Mouse (Mus musculus) retina, postnatal 7 days (tissue): Measurements from ENCODE around the gene Prdm15.
A peak's percentile ranks its signal among the peaks of the same experiment; 100 is the strongest.

ENCODE experiments used
- DNase-seq: peaks from one replicate; pipeline ENCODE4 v3.0.0-alpha.2; 2012; ENCODE audit warnings: low read depth, low spot score

Gene Prdm15

GRCm38 (mm10) chr16:97851741-97852319 lies at the start of gene Prdm15:
Gene Prdm15 (minus strand): TSS chr16:97851850.
- DNase-seq: peak; percentile 59

DNA sequence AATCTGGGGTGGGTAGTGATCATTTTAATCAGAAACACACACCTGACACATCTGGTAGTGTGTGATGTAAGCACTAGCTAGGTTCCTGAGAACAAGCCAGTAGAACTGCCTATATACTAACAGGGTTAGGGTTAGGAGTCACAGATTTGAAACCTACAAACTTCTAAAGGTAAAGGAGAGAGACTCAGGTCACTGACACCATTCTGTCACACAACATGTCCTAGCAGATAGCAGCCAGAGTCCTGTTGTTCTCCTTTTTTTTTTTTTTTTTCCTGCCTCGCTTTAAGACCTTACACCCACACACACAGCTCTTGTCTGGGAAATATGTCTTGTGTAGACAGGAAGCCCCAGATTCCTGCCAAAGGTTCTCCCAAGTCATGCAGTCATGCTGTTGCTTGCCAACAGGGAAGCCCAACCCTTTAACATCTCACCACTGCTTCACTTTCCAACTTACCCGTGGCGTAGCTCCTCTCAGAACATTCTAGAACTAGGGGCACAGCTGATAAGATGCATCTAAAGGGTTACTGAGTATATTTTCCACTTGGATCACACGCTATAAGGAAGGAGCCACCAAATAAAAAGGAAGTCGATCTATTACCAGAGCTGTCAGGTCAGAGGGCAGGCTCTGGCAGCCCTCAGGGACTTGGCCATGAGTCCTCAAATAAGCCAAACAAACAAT lies 45.8 kb upstream of the Prdm15 start:
- no peak for DNase-seq

- no peak for DNase-seq
Measured at GRCm38 (mm10) chr16:97887762-97888161, 36.1 kb upstream of the Prdm15 start.

DNA sequence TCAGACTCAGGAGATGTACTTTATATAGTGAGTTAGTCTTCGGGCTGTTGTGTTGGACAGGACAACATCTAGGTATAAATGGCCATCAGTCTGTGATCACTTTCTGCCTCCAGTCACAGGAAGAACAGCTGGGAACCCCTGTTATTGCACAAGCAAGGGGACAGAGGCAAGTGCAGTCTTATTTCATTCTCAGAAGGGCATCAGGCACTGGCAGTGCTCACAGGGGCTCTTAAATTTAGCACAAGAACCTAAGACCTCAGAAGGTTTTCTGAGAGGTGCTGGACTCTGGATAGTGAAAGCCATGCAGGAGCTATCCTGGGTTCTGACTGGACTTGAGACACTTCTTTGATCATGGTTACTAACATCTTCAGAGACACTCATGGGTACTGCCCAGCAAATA lies 32.0 kb upstream of the Prdm15 start:
- DNase-seq: no peak

GRCm38 (mm10) chr16:97882891-97883290 lies 31.2 kb upstream of the Prdm15 start:
- no peak for DNase-seq

DNA sequence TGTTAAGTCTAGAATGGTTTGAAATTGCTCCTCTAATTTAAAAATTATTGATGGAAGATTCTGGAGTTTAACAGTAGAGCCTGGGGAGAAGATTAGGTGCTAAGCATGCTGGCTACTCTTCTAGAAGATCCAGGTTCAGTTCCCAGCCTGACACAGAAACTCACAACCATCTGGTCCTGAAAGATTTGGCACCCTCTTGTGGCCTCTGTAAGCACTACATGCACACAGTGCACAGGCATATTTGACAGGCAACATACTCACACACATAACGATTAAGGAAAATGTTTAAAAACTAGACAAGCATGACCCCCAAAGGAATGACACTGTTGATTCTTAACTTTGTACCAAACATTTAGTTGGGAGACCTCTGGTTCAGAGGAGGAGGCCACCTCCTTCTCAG lies 27.5 kb upstream of the Prdm15 start:
- DNase-seq: peak; percentile 30

GRCm38 (mm10) chr16:97877502-97877901 lies 25.9 kb upstream of the Prdm15 start:
- no peak for DNase-seq

GRCm38 (mm10) chr16:97875101-97875500 lies 23.5 kb upstream of the Prdm15 start:
- no peak for DNase-seq

GRCm38 (mm10) chr16:97874376-97874775 lies 22.7 kb upstream of the Prdm15 start:
- no peak for DNase-seq

DNA sequence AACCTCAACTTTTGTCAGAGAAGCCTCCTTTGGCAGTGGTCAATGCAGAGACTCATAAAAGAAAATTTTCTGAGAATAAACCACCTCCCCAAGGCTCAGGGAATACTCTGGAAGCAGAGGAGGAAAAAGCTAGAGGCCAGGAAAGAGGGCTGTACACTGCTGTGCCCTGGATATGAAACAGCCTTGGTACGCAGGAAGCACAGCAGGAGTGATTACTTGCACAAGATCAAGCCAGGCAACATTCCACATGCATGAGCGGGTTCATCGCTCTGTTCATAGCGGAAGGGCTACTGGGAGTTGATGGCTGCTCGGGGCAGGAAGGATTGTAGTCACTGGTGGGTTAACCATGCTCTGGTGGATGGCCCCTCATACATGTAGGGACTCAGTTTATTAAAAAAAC lies 21.0 kb upstream of the Prdm15 start:
- DNase-seq: no peak

DNA sequence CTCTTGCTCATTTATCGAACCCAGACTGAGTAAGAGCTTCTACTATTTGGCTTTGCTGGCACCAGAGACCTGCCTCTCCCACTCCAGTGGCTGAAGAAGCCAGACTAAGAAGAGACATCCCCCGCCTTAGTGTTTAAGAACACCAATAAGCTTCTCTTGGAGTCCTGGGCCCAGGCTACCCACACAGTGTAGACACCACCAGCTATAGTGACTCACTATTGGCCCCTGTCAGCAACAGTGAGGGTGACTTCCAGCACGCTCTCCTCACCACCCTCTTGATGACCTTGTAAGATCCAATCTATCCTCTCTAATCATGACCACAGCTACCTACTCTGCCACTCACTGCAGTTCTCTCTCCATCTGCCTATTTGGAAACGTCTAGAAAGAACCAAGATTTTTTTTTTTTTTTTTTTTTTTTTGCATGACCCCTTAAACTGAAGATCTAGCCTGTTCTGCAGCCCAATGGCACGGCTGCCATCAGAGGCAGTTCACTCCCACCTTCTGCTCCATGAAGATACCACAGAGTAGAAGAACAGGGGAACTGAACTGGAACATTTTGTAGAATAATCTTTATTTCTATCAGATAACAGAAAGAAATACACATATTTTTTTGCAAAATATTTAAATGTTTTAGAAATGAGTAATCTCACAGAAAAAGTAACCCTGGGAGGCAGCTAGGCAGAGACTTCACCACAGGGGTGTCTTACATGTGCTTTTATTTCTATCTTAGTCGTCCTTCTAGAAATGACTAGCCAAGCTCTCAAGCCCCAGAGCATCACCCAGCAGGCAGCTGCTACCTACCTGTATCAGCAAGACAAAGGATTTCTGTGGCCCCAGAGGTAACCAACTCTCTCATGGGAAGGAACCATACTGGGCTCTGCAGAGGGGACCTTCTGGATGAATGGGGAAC lies 17.8 kb upstream of the Prdm15 start:
- no peak for DNase-seq

GRCm38 (mm10) chr16:97863932-97864467 lies 12.3 kb upstream of the Prdm15 start:
- DNase-seq: no peak

DNA sequence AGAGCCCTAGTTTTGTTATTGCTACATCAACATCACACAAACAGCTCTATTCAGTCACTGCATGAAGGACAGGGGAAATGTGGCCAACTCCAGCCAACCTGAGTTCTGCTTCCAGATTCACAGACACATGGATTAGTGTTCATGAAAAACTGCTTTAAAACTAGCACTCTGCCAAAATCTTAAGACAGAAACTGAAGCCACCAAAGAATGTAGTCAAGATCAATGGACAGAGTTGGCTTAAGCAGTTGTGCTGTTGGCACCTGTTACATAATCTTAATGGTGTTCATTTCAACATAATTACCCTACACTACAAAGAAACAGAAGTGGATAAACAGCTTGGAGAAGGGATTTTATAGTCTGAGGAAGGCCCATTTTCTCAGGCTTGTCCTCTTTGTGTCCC lies 4.4 kb upstream of the Prdm15 start:
- no peak for DNase-seq

DNA sequence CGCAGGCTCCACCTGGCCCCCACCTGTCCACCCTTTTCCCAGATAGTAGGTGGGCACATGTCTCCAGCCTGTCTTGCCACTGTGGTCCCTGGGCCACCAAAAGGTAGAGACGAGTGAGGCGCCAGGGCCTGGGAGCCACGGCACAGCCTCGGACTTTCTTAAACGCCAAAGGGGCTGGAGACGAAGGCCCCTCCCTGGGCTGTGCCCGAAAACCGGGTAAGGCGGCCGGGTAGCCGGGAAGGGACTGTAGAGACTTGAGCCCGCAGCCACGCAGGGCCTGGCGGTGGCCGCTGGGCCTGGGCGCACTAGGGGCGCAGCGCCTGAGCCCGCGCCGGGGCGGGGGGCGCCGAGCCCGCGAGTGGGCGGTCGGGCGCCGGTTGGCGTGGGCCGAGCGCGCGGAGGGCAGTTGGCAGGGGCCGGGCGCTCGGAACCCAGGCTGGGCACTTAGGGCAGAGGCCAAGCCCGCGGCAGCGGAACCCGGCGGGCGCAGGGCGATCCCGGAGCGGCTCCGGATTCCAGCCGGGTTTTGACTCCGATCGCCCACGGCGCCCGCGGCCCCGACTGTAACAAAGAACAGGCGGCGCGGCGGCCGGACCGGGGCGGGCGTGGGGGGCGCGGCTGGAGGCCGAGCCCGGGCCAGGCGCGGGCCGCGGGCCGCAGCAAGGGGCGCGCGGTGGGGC lies 449 bp downstream of the Prdm15 start:
- peak; percentile 74 for DNase-seq

DNA sequence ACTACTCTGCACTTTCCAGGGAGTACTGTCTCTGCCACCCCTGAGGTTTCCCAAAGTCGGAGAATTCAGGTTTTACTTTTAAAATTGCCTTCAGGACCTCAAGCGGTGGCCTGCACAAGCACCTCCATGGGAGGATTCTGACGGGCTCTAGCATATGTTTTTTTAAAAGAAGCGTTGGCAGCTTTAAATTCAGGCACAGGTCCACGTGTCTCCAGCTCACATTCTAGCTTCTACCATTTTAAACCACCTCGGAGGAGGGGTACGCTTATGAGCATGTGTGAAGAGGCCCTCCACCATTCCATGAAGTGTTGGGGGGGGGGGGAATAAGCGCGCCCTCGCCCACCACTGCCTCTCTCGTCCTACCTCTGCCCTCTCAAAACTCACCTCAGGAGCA lies 986 bp downstream of the Prdm15 start:
- DNase-seq: peak; percentile 23

DNA sequence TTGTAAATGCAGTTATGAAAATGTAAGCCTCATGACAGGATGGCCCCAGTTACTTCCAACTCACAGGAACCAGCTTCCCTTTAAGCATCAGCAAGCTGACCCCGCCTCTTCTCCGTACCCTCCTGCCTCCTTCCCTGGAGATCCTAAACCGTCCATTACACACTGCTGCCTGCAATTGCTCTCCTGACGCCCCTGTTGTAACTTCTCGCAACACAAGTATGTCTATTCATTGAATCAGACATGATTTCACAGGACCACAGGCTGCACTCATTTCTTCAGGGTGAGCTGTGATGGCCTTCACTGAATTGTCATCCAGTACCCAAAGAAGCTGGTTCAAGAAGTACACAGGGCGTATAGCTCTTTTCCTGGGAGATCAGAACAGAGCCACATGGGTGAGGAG lies 2.8 kb downstream of the Prdm15 start:
- DNase-seq: no peak

- no peak for DNase-seq
Measured at GRCm38 (mm10) chr16:97844967-97845937, 6.4 kb downstream of the Prdm15 start.

DNA sequence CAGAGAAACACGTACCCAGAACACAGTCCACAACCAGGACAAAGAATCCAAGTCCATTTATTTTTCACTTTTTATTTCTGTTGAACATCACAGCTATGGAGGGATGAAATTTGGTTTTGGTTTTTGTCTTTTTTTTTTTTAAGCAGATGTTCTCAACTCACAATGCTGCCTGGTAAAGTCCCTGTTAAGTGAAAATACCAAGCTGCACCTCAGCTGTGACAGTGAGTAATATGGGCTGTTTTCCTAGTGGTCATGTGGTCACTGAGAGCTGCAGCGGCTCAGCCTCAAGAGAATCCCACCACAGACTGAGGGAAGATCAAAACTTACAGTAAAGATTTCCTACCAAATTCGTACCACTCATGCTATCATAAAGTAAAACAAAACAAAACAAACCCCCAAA lies 19.5 kb downstream of the Prdm15 start:
- DNase-seq: no peak

DNA sequence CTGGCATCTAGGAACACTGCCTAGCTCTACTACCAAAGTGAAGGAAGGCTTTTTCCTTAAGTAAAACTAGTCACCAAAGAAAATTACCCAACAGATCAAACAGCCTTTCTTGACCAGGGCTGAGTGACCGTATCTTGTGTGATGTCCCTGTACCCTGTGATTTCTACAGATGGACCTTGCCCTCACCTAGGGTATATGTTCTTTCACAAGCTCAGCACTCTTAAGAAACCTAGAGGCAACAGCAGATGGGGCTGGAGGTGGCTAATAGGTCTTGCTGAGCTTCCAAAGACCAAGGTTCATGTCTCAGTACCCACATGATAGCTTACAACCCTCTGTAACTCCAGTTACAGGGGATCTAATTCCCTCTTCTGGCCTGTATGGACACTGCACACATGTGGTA lies 23.4 kb downstream of the Prdm15 start:
- DNase-seq: no peak

GRCm38 (mm10) chr16:97823311-97824007 lies 28.2 kb downstream of the Prdm15 start:
- DNase-seq: no peak
